Mouse (Mus musculus) heart, adult 11 months (tissue): ENCODE measurements at regions not wholly inside any gene's neighbourhood (a gene's known extent, or its start where the extent isn't known, plus 50 kb on each side); places are given as distances from the start of the nearest gene placed in this dataset.

Source experiments
- DNase-seq: peaks from one replicate; pipeline ENCODE4 v3.0.0; 2022

GRCm38 (mm10) chr8:107717856-107718255 lies 129.6 kb upstream of the Psmd7 start:
- DNase-seq: peak; percentile 42

GRCm38 (mm10) chr8:107719656-107720055 lies 131.4 kb upstream of the Psmd7 start:
- peak; percentile 23 for DNase-seq

- DNase-seq: no peak
Observed at GRCm38 (mm10) chr8:107726716-107727115, 138.5 kb upstream of the Psmd7 start.

- DNase-seq: peak; percentile 70
Observed at GRCm38 (mm10) chr8:107727276-107727675, 139.0 kb upstream of the Psmd7 start.

- DNase-seq: no peak
Observed at GRCm38 (mm10) chr8:107739091-107739490, 150.8 kb upstream of the Psmd7 start.

DNA sequence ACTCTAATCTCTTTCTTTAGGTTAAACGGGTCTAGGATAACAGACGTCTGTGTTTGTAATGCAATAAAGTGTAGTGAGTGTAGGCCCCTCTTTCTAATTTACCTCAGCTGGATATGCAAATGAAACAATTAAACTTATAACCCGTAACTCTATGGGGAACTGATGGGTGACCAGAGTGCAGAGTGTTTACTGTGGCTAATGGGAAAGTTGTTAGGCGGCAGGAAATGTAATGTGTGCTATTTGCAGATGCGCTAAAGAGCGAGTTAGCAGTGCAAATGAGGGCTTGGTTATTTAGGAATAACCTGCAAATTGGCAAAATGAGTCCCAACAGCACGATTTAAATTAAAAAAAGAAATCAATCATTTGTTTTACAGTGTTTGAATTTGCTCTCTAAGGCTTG lies 168.8 kb upstream of the Psmd7 start:
- no peak for DNase-seq

DNA sequence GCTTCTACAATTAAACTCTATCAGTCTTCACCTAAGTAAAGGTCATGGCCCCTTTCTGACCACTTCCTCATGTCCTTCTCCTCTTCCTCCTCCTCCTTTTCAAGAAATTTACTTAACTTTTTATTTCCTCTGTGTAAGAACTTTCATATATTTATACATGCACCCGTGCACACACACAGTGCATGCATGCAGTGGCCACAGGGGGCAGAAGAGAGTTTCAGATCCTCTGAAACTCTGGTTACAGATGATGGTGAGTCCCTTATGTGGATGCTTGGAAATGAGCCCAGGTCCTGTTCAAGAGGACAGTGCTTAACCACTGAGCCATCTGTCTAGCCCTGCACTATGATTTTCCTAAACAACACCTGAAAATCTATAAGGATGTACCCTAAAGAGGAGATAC lies 170.4 kb upstream of the Psmd7 start:
- no peak for DNase-seq

GRCm38 (mm10) chr8:107776906-107777305 lies 165.5 kb upstream of the Zfhx3 start:
- DNase-seq: peak; percentile 61

GRCm38 (mm10) chr8:107785771-107786170 lies 156.7 kb upstream of the Zfhx3 start:
- DNase-seq: peak; percentile 46

DNA sequence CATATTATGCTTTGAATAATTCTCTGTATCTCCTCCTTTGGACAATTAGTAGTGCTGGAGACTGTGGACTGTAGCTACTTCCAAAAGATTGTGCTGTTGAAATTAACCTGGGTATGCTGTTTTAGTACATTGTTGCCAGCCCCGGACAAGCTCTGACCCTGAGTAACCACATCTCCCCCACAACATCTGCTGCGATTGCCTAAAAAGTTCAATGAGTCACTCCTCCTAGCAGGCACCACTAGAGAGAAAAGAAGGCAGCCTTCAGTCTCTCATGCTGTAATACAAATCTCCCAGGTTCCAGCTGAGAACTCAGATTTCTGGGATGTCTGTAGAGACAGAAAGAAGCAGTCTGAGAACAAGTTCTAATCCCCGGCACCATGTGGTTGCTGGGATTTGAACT lies 150.2 kb upstream of the Zfhx3 start:
- DNase-seq: no peak

DNA sequence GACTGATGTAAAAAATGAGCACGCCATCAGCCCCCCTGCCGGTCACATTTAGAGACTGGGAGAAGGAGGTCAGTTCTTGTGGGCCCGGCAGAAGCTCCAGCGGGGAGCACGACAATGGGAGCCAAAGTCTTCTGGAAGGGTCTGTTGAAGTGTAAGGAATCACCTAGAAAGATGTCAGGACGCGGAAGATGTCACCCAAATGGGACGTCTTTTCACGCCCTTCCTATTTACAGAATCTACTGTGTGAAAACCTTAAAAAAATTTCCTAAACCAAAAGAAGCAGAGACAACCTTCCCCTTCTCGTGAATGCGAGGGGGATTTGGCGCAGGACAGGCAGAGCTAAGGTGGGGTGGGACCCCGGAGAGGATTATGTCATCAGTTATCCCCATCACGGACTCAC lies 127.5 kb upstream of the Zfhx3 start:
- DNase-seq: peak; percentile 81

DNA sequence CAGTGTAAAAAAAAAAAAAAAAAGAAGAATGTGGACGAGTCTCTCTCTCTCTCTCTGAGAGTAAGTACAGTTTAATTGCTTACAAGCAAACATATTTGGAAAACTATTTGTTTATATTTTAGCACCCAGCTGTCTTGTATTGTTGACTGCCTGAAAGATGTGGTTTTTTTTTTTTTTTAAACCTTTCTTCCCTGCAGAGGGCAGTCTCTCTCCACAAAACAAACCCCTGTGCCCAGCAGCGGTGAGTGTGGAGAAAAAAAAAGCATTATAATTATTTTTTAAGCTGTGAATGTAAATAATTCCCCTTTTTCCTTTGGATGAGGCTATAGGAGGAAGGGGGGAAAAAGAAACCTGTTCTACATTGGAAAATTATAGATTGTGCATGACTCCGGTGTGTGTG lies 126.7 kb upstream of the Zfhx3 start:
- no peak for DNase-seq

GRCm38 (mm10) chr8:107817796-107818195 lies 124.6 kb upstream of the Zfhx3 start:
- peak; percentile 82 for DNase-seq

GRCm38 (mm10) chr8:107820174-107820760 lies 122.2 kb upstream of the Zfhx3 start:
- peak; percentile 13 for DNase-seq

GRCm38 (mm10) chr8:107821522-107821921 lies 120.9 kb upstream of the Zfhx3 start:
- DNase-seq: peak; percentile 70

DNA sequence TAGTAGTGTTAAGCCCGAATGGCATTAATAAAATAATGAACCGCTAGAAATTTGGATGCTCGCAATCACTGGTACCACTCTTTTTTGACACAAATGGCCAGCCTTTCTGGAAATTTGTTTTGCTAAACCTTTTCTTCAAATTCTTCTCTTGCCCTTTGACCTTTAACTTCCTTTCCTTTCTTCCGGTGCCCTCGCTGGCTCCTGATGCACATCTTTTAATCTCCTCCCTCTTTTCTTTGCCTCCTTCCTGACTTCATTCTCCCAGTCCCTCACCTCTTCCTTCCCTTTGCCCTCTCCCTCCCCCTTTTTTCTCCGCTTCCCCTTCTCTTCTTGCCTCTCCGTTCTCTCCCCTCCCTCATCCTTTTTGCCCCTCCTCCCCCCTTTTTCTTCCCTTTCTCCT lies 118.3 kb upstream of the Zfhx3 start:
- DNase-seq: peak; percentile 61

DNA sequence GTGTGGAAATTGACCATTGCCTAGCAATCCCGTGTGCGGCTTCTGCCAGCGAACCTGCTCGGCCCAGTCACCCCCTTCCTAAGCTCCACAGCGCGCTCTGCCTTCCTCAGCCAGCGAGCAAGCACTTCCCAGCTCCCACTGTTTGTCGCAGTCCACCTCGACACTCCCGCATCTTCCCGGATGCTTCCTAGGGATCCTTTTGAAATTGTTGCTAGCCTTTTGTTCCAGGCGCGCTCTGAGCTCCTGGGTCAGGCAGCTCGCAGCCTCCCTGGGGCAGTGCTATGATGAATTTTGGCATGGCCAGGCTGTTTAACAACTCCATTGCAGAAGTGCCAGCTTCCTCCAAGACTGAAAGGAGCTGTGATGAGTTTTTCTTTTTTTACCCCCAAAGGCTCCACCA lies 117.8 kb upstream of the Zfhx3 start:
- peak; percentile 62 for DNase-seq

DNA sequence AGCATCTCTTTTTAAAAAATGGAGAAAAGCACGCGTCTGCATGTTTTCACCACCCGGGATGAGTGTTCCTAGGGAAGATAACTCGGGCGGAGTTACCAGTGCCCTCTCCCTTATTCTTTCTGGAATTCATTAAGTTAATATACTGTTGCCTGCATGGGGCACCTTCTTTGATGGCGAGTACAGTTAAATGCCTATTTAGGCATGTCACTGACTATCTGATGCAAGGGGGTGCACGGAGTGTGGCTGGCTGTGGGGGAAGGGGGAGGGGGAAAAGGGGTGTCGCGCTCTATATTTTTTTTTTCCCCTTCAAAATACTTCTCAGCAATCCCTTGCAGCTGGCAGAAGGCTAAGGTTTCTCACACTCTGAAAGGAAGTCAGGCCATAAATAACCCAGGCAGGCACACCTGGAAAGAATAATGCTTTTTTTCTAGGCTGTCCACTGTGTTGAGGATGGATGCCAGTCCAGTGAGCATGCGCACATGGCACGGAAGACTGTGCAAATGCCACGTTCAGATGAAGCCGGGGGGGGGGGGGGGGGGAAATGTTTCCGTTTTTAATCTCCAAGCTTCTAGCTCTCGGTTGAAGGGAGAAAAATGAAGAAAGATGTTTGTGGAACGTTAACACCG lies 114.8 kb upstream of the Zfhx3 start:
- peak; percentile 42 for DNase-seq

GRCm38 (mm10) chr8:107828541-107828940 lies 113.9 kb upstream of the Zfhx3 start:
- peak; percentile 55 for DNase-seq

DNA sequence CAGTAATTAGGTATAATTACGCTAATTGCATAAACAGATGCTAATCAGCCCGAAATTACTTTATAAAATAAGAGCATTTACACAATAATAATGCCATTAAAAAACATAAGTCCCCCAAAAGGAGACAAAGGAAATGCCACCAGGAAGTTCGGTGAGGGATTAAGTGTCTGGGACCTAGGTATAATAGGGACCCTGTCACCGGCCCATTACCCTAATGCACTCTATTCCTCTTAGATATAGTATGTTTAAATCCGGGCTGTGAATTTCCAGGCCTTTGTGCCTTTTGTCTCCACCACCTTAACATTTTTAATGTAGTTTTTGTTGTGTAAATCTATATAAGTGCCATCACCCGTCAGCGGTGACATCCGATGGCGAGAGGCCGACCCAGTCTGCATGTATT lies 109.0 kb upstream of the Zfhx3 start:
- no peak for DNase-seq

- DNase-seq: no peak
Observed at GRCm38 (mm10) chr8:107846141-107846540, 96.3 kb upstream of the Zfhx3 start.

GRCm38 (mm10) chr8:107851236-107852043 lies 91.0 kb upstream of the Zfhx3 start:
- DNase-seq: no peak

- DNase-seq: no peak
Observed at GRCm38 (mm10) chr8:107859770-107860169, 82.7 kb upstream of the Zfhx3 start.

- no peak for DNase-seq
Observed at GRCm38 (mm10) chr8:107860251-107860650, 82.2 kb upstream of the Zfhx3 start.
